Mouse (Mus musculus) erythroblast, embryonic 14.5 days (primary cell): ENCODE results near the gene Srpk1. TPM values are rescaled to one million over a fixed set of nuclear protein-coding genes. Genes with fewer than 3 reads are reported as not detected.

Experiments
- H3K27me3 ChIP-seq: 2 replicates; pipeline ENCODE4 v1.6.1; 2012; ENCODE audit warnings: inconsistent platforms; ENCODE audit not compliant: control insufficient read depth
- H3K36me3 ChIP-seq: 2 replicates; pipeline ENCODE4 v1.6.1; 2012; ENCODE audit warnings: mild to moderate bottlenecking, inconsistent platforms; ENCODE audit not compliant: control insufficient read depth
- H3K4me1 ChIP-seq: 2 replicates; pipeline ENCODE4 v1.6.1; 2012; ENCODE audit warnings: inconsistent platforms; ENCODE audit not compliant: control insufficient read depth
- H3K4me3 ChIP-seq: replicated peaks from 2 replicates; pipeline ENCODE3; 2012; ENCODE audit warnings: moderate library complexity, mild to moderate bottlenecking, inconsistent platforms
- H3K9me3 ChIP-seq: 2 replicates; pipeline ENCODE4 v1.6.1; 2012; ENCODE audit warnings: low read length, inconsistent platforms, mixed read lengths; ENCODE audit not compliant: control insufficient read depth
- GATA1 ChIP-seq: IDR thresholded peaks from 2 replicates; pipeline ENCODE4 v1.6.1; 2012; ENCODE audit warnings: low read length, inconsistent platforms, mixed read lengths
- TAL1 ChIP-seq: IDR thresholded peaks from 3 replicates; pipeline ENCODE4 v1.6.1; 2012; ENCODE audit warnings: low read length, inconsistent platforms, mixed read lengths
- polyA plus RNA-seq: library from polyadenylated mRNA; stranded (reverse); fragments of >175 nt; gene quantifications from 2 replicates; pipeline ENCODE4 v1.2.3, GENCODE M21; 2012

The Srpk1 gene
- polyA plus RNA-seq, 1 experiment: 1.5 TPM

DNA sequence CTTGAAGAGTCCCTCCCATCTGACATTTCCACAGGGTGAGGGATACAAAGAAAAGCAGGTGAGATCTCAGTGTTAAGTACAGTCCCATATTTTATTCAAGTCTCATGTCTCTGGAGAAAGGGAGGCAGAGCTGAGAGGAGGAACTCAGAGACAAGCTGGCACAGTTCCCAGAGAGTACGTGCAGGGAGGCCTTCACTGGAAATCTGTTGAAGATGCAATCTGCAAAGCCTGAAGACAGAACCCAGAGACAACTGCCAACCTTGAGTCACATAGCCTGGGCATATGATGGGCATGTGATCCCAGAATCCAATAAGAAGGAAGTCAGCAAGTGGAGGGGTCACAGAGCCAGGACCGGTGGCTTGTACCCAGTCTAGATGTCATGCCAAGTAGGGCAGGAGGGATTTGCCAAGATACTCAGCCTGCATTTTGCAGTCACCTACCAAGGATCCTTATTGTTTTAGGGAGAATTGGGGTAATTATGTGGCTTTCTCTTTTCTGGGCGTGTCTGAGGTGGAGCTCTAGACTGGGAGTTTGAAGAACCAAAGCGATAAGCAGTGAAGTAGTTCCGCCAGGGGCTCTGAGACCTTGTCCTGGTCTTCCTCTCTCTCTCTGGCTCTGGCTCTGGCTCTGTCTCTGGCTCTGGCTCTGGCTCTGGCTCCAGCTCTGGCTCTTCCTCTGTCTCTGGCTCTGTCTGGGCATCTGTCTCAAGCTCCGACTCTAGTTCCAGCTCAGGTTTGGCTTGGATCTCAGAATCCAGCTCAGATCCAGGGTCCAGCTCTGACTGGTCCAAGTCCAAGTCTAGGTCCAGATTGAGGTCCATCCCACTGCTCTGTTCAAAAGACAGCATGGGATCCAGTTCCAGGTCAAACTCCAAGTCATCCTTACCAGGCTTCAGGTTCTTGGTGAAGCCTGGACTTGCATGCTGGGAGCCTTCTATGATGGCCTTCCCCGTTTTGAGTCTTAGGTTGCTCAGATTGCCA is 15.5 kb upstream of the Srpk1 start:
- TF ChIP-seq GATA1 (no peak), TAL1 (no peak)
- no peaks in the 10 kb centered on the region for H3K4me1 ChIP-seq
- peaks cover 5% of the 10 kb centered on the region; the same call in 1 of the 2 replicates for H3K27me3 ChIP-seq
- no peaks in the 10 kb centered on the region for H3K9me3 ChIP-seq
- no peak overlapping the region for H3K4me3 ChIP-seq
- H3K36me3 ChIP-seq: no peaks in the 10 kb centered on the region

DNA sequence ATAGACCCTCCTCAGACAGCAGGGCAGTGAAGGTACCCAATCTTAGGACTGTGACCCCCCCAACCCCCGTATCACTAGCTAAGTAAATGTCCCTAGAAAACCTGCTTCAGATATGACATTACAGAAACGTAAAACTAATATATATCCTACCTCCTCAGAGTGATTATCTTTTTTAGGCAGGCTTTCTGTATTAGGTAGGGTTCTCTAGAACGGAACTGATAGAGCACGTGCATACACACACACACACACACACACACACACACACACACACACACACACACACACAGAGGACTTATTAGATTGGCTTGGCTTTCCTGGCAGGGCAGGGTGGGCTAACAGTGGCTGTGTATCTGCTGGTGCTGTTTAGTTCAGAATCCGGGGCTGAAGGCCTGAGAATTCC is 13.3 kb upstream of the Srpk1 start:
- H3K4me1 ChIP-seq: no peaks in the 10 kb centered on the region
- H3K9me3 ChIP-seq: no peaks in the 10 kb centered on the region
- TF ChIP-seq TAL1: no peak
- no peak for TF ChIP-seq GATA1
- no peaks in the 10 kb centered on the region for H3K36me3 ChIP-seq
- H3K4me3 ChIP-seq: no peak overlapping the region
- H3K27me3 ChIP-seq: peaks cover 2% of the 10 kb centered on the region; the same call in 1 of the 2 replicates

DNA sequence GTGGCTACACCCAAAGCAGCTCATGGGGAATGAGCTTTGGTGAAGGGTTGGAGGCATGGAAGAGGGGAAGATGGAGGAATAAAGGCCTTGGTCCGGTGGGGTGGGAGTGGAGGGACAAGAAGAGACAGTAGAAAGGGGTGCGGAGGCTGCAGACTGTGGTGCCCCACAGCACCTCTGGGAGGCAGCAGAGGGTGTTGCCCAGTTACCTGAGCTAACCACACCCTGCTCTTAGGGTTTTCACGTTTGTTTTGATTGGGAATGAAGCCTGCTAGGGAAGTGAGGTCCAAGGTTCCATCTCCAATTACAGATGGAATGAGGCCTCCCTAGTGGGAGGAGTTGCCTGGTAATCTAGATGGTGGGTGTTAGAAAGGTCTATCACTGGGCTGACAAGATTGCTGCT is 6.6 kb upstream of the Srpk1 start:
- Histone ChIP-seq H3K36me3 (no peaks in the 10 kb centered on the region), H3K27me3 (no peaks in the 10 kb centered on the region; the same call in 1 of the 2 replicates), H3K4me1 (peaks cover 10% of the 10 kb centered on the region), H3K4me3 (no peak overlapping the region), H3K9me3 (no peaks in the 10 kb centered on the region)
- TF ChIP-seq GATA1: no peak
- TF ChIP-seq TAL1: no peak

DNA sequence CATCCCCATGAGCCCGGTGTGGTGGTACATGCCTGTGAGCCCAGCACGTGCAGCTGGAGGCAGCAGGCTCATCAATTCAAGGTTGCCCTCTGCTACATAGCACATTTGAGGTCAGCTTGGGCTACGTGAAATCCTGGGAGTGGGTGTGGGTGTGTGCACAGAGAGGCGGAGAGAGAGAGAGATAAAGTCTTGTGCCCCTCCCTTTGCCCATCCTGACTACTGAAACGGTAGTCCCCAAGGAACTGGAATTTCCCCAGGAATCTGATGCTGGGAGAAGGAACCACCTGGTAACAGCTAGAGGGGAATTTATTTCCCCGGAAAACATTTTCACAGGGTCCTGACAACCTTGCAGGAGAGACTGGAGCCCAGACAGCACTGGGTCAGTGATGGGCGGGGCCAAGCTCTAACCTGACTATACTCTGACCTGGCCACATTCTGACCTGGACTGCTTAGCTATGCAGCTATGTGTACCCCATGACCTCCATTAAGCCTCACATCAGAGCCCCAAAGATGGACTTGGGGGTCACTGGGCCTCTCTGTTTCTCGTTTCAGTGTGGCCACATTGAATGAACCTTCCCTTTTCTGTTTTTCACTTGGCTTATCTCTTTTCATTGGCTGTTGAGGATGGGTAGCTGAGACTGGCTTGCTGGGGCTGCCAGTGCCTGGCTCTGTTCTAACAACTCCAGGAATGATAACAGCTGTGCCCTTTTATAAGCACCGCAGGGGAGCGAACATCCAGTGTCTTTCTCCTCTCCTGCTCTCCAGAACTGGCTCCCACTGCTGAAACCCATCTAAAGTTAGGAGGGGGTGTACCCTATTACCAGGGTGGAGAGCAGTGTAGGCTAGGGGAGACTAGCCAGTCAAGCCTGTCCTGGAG is 6.0 kb upstream of the Srpk1 start:
- Histone ChIP-seq H3K36me3 (no peaks in the 10 kb centered on the region), H3K4me1 (peaks cover 10% of the 10 kb centered on the region), H3K4me3 (no peak overlapping the region), H3K9me3 (no peaks in the 10 kb centered on the region), H3K27me3 (no peaks in the 10 kb centered on the region; the same call in 1 of the 2 replicates)
- TF ChIP-seq TAL1 (no peak), GATA1 (no peak)

DNA sequence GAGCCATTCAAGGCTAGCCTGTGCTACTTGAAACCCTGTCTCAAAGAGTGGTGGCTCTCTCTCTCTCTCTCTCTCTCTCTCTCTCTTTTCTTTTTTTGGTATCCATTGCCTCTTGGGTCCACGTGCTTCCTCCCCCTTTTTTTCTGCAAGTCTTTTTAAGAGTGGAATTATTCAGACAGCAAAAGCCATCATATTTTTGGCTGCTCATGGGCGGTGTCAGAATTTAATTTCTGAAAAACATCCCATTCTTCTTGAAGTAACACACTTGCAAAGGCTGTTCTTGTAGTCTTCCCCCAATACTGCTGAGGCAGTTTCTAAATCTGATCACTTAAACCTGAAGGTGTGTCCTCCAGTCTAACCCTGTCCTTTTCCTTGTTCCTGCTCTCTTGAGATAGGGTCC is 4.4 kb upstream of the Srpk1 start:
- Histone ChIP-seq H3K27me3 (no peaks in the 10 kb centered on the region; the same call in 1 of the 2 replicates), H3K36me3 (no peaks in the 10 kb centered on the region), H3K4me1 (peaks cover 19% of the 10 kb centered on the region), H3K9me3 (no peaks in the 10 kb centered on the region), H3K4me3 (no peak overlapping the region)
- no peak for TF ChIP-seq TAL1
- TF ChIP-seq GATA1: no peak

DNA sequence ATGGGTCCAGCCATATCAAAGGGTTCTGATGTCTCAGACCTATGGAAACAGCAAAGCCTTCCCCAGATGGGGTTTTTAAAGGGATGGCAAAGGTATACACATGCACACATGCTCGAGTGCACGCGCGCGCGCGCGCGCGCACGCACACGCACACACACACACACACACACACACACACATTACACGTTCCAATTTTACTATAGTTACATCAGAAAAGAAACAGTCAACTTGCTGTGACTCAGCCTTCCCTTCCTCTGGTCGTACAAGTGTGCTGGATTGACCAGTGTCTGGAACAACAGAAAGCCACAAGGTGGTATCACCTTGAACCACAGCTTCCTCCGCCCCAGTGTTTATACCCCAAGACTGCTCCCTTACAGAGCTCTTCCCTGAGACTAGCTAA is 2.8 kb upstream of the Srpk1 start:
- no peak for TF ChIP-seq GATA1
- no peak for TF ChIP-seq TAL1
- H3K27me3 ChIP-seq: no peaks in the 10 kb centered on the region; the same call in 1 of the 2 replicates
- H3K4me1 ChIP-seq: peaks cover 35% of the 10 kb centered on the region
- no peaks in the 10 kb centered on the region for H3K9me3 ChIP-seq
- H3K4me3 ChIP-seq: no peak overlapping the region
- no peaks in the 10 kb centered on the region for H3K36me3 ChIP-seq

DNA sequence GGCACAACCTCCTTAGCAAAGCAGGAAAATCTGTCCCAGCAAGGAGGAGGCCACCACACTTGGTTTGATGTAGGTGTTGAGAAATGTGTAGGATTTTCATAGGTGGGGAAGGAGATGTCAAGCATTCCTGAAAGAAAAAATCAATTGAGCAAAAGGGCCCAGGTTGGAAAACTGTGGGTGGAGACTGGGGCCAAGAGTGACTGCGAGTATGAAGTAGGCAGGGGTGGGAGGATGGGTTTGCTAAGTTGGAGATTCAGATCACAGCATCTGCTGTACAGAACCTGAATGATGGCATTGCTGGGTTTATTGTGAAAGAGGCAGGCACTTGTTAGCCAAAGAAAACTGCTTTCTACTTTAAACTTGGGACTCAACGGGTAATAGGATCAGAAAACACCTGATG is 2.3 kb upstream of the Srpk1 start:
- Histone ChIP-seq H3K27me3 (no peaks in the 10 kb centered on the region; the same call in 1 of the 2 replicates), H3K36me3 (peaks cover 4% of the 10 kb centered on the region), H3K4me3 (no peak overlapping the region), H3K4me1 (peaks cover 40% of the 10 kb centered on the region), H3K9me3 (no peaks in the 10 kb centered on the region)
- TF ChIP-seq TAL1 (no peak), GATA1 (no peak)

DNA sequence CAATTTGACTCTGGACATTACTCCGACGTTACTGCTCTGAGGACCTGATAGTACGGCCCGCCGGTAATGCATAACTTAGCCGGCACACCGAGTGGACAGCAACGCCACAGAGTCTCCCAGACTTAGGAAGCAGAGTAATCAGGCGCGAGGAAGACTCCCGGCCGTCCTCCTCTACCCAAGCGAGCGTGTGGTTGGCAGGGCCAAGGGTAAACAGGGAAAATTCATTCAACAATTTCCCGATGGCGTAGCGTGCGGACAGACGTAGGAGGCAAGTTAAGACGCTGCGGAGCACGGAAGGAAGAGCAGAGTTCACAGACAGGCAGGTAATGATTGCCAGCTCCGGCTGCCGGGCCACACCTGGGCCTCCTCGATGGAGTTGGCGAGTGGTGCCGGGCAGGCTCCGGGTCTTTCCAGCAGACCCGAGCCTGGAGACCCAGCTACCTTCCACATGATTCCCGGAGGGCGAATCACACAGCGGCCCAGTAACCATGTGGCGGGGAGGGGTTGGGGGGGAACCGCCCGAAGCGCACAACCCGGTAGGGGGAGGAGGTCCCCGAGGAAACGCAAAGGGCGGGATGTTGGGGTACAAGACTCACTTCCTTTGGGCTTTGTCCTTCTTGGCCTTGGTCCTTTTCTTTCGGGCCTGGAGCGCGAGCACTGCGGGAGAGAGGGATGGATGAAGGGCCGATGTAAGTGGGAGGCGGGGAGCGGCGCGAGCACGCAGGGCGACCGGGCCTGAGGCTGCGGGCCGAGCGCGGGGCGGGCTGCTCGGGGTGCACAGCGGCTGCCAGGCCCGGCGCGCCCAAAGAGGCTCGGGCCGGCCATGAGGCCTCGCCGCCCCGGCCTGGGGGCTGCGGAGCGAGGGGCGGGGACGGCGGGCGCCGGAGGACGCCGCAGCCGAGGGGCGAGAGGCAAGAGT is 869 bp downstream of the Srpk1 start:
- no peaks in the 10 kb centered on the region for H3K9me3 ChIP-seq
- no peaks in the 10 kb centered on the region; the same call in 1 of the 2 replicates for H3K27me3 ChIP-seq
- H3K4me3 ChIP-seq: peak overlapping the region; percentile 92
- H3K36me3 ChIP-seq: peaks cover 27% of the 10 kb centered on the region
- TF ChIP-seq TAL1 (no peak), GATA1 (no peak)
- H3K4me1 ChIP-seq: peaks cover 55% of the 10 kb centered on the region

DNA sequence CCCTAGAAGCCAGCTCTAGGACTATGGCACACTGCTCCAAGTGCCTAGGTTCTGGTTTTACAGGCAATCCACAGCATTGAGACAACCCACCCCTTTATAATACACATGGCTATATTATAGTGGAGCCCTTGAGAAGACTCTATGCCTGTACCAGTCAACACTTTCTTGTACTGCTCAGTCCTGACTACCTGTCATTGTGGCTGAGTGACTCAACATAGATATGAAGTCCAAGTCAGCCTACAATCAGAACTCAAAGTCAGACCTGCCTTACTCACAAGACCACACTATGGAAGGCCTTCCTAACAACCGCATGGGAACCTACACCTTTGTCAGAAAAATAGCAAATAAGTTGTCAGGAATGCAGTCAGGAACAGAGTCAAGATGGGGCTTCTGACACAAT is 3.7 kb downstream of the Srpk1 start:
- H3K4me1 ChIP-seq: peaks cover 72% of the 10 kb centered on the region

More for the DNA sequence above, 3.7 kb downstream of the Srpk1 start:
- H3K9me3 ChIP-seq: no peaks in the 10 kb centered on the region
- H3K4me3 ChIP-seq: no peak overlapping the region
- H3K36me3 ChIP-seq: peaks cover 49% of the 10 kb centered on the region
- TF ChIP-seq GATA1 (no peak), TAL1 (no peak)
- H3K27me3 ChIP-seq: no peaks in the 10 kb centered on the region
